Mouse (Mus musculus) intestine, embryonic 16.5 days (tissue): ENCODE data around the gene Vrk1. TPM values are rescaled to one million over a fixed set of nuclear protein-coding genes. Genes with fewer than 3 reads are reported as not detected.

Experiments
- ATAC-seq: fragments of 200-750 bp; cut with Nextera tagmentation; 2 replicates; pipeline ENCODE4 v1.8.0; 2017; ENCODE audit warnings: moderate TSS enrichment, moderate library complexity
- H3K27ac ChIP-seq: fragments of 300-500 bp; sonication (generic); 2 replicates; pipeline ENCODE4 v1.5.1; 2014; ENCODE audit warnings: mild to moderate bottlenecking, low read length
- H3K27me3 ChIP-seq: fragments of 300-500 bp; sonication (generic); replicated peaks from 2 replicates; pipeline ENCODE4 v1.6.1; 2014; ENCODE audit warnings: low read length, control low read depth, mixed read lengths; ENCODE audit not compliant: control insufficient read depth, insufficient read depth
- H3K36me3 ChIP-seq: fragments of 300-500 bp; sonication (generic); 2 replicates; pipeline ENCODE4 v1.6.1; 2014; ENCODE audit warnings: low read length, control low read depth; ENCODE audit not compliant: control insufficient read depth, insufficient read depth
- H3K4me1 ChIP-seq: fragments of 300-500 bp; sonication (generic); 2 replicates; pipeline ENCODE4 v1.6.1; 2014; ENCODE audit warnings: low read length, control low read depth, mixed read lengths; ENCODE audit not compliant: control insufficient read depth, insufficient read depth
- H3K4me2 ChIP-seq: fragments of 300-500 bp; sonication (generic); 2 replicates; pipeline ENCODE4 v1.6.1; 2014; ENCODE audit warnings: low read depth, low read length, control low read depth
- H3K4me3 ChIP-seq: fragments of 300-500 bp; sonication (generic); 2 replicates; pipeline ENCODE4 v1.5.1; 2014; ENCODE audit warnings: mild to moderate bottlenecking, low read length
- H3K9ac ChIP-seq: fragments of 300-500 bp; sonication (generic); 2 replicates; pipeline ENCODE4 v1.6.1; 2014; ENCODE audit warnings: low read depth, low read length
- H3K9me3 ChIP-seq: fragments of 300-500 bp; sonication (generic); 2 replicates; pipeline ENCODE4 v1.6.1; 2016; ENCODE audit warnings: low read length, control low read depth; ENCODE audit not compliant: control insufficient read depth
- WGBS: fragments of 180-500 bp; shearing (Covaris S2); extraction: QIAGEN DNeasy Blood & Tissue Kit; methylation state at CpG from one replicate; pipeline ENCODE4 v1.1.7; 2014; 5-methylcytosine and 5-hydroxymethylcytosine counted together
- polyA plus RNA-seq: library from polyadenylated mRNA; unstranded; fragments of >200 nt; fragmentation: Nextera tagmentation; extraction: Ambion mirVana; gene quantifications from 2 replicates; pipeline ENCODE4 v1.2.1, GENCODE M21; 2015

The Vrk1 gene
- polyA plus RNA-seq, result 52.7 and 61.2 TPM in 2 replicates

GRCm38 (mm10) chr12:106010065-106010915, at the start of gene Vrk1:
Gene Vrk1 (plus strand): TSS chr12:106010228.
- Histone ChIP-seq H3K27me3 (no peaks in the 10 kb centered on the region), H3K36me3 (no peaks in the 10 kb centered on the region), H3K4me1 (peaks cover 6% of the 10 kb centered on the region), H3K9me3 (no peaks in the 10 kb centered on the region), H3K4me3 (peak within 1 kb of the TSS; percentile 84), H3K9ac (peak within 1 kb of the TSS; percentile 86), H3K4me2 (peak within 1 kb of the TSS; percentile 70), H3K27ac (peak within 1 kb of the TSS; percentile 61)
- WGBS, result under 1% methylated on average over 72 of the region's 72 CpGs
- ATAC-seq, result peak; percentile 100

DNA sequence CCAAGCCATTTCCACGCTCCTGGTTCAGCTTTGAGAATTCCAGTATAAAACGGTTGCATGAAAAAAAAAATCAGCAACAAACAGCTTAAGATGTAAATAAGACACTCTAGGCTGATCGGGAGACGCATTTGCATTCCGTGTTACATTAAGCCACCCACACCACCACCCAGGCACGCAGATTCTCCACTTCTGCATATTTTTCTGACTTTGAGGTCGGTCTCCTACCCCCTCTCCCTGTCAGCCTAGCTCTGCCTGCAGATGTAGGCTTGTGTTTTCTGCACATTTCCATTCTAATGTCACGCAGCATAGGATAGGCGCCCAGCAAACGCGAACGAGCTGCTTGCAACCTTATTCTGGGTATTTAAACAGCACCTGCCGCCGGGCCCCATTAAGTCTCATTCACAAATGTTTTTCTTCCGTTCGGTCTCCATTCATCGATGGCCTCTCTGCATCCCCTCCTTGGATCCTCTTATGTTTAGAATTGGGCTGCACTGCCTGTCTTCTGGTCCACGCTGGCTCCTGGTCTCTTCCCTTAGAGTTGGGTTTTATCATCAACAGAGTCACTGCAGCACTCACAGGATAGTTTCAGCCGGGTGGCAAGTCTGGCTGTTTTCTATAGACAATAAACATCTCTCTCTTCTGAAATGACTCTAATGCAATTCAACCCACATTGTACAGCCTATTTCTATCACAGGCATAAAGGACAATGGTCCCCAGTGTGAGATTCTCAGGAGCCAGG, 49.3 kb upstream of the Vrk1 start:
- no peaks in the 10 kb centered on the region for H3K9me3 ChIP-seq
- H3K4me1 ChIP-seq, result peaks cover 8% of the 10 kb centered on the region
- WGBS, result 14% methylated on average over 19 of the region's 19 CpGs
- no peak overlapping the region for H3K9ac ChIP-seq
- H3K36me3 ChIP-seq, result no peaks in the 10 kb centered on the region
- H3K27ac ChIP-seq, result no peak overlapping the region
- peaks cover 10% of the 10 kb centered on the region; the same call in 1 of the 2 replicates for H3K27me3 ChIP-seq
- ATAC-seq, result no peak
- no peak overlapping the region for H3K4me3 ChIP-seq
- no peak overlapping the region for H3K4me2 ChIP-seq

- H3K36me3 ChIP-seq, result no peaks in the 10 kb centered on the region
- no peaks in the 10 kb centered on the region for H3K9me3 ChIP-seq
- ATAC-seq, result no peak
- no peak overlapping the region for H3K27ac ChIP-seq
- 8% methylated on average over 12 of the region's 12 CpGs for WGBS
- peak overlapping the region; percentile 100 for H3K4me2 ChIP-seq
- peaks cover 10% of the 10 kb centered on the region; the same call in 1 of the 2 replicates for H3K27me3 ChIP-seq
- no peak overlapping the region for H3K9ac ChIP-seq
- peaks cover 8% of the 10 kb centered on the region for H3K4me1 ChIP-seq
- H3K4me3 ChIP-seq, result no peak overlapping the region
These were observed 48.4 kb upstream of the Vrk1 start for GRCm38 (mm10) chr12:105961667-105962066.

GRCm38 (mm10) chr12:105962103-105963011, 47.7 kb upstream of the Vrk1 start:
- WGBS, result 1% methylated on average over 36 of the region's 37 CpGs
- H3K4me3 ChIP-seq, result peak overlapping the region; percentile 70
- H3K4me2 ChIP-seq, result peak overlapping the region; percentile 100
- H3K4me1 ChIP-seq, result peaks cover 8% of the 10 kb centered on the region
- H3K9ac ChIP-seq, result peak overlapping the region; percentile 72
- H3K36me3 ChIP-seq, result no peaks in the 10 kb centered on the region
- H3K9me3 ChIP-seq, result no peaks in the 10 kb centered on the region
- ATAC-seq, result peak; percentile 98
- no peak overlapping the region for H3K27ac ChIP-seq
- H3K27me3 ChIP-seq, result peaks cover 10% of the 10 kb centered on the region; the same call in 1 of the 2 replicates

- H3K27me3 ChIP-seq, result peaks cover 10% of the 10 kb centered on the region; the same call in 1 of the 2 replicates
- H3K4me3 ChIP-seq, result peak overlapping the region; percentile 70
- peak overlapping the region; percentile 100 for H3K4me2 ChIP-seq
- peak; percentile 67 for ATAC-seq
- peak overlapping the region; percentile 72 for H3K9ac ChIP-seq
- 6% methylated on average over 30 of the region's 30 CpGs for WGBS
- no peak overlapping the region for H3K27ac ChIP-seq
- peaks cover 12% of the 10 kb centered on the region for H3K4me1 ChIP-seq
- H3K36me3 ChIP-seq, result no peaks in the 10 kb centered on the region
- H3K9me3 ChIP-seq, result no peaks in the 10 kb centered on the region
These were observed 46.9 kb upstream of the Vrk1 start for GRCm38 (mm10) chr12:105963012-105963572.

- H3K4me3 ChIP-seq, result no peak overlapping the region
- 55% methylated on average over 19 of the region's 19 CpGs for WGBS
- H3K9me3 ChIP-seq, result no peaks in the 10 kb centered on the region
- no peak overlapping the region for H3K9ac ChIP-seq
- H3K27me3 ChIP-seq, result peaks cover under 1% of the 10 kb centered on the region; the same call in 1 of the 2 replicates
- H3K4me2 ChIP-seq, result no peak overlapping the region
- H3K4me1 ChIP-seq, result peaks cover 4% of the 10 kb centered on the region; the same call in 1 of the 2 replicates
- no peak for ATAC-seq
- H3K36me3 ChIP-seq, result no peaks in the 10 kb centered on the region
- no peak overlapping the region for H3K27ac ChIP-seq
These were observed 43.0 kb upstream of the Vrk1 start for GRCm38 (mm10) chr12:105966887-105967637.

- no peaks in the 10 kb centered on the region for H3K27me3 ChIP-seq
- H3K27ac ChIP-seq, result no peak overlapping the region
- WGBS, result 14% methylated on average over 18 of the region's 18 CpGs
- peaks cover 4% of the 10 kb centered on the region; the same call in 1 of the 2 replicates for H3K4me1 ChIP-seq
- H3K4me2 ChIP-seq, result peak overlapping the region; percentile 38
- no peaks in the 10 kb centered on the region for H3K36me3 ChIP-seq
- H3K9ac ChIP-seq, result peak overlapping the region; percentile 34; the same call in 1 of the 2 replicates
- H3K9me3 ChIP-seq, result no peaks in the 10 kb centered on the region
- peak overlapping the region; percentile 14 for H3K4me3 ChIP-seq
- no peak for ATAC-seq
These were observed 42.2 kb upstream of the Vrk1 start for GRCm38 (mm10) chr12:105967806-105968205.

DNA sequence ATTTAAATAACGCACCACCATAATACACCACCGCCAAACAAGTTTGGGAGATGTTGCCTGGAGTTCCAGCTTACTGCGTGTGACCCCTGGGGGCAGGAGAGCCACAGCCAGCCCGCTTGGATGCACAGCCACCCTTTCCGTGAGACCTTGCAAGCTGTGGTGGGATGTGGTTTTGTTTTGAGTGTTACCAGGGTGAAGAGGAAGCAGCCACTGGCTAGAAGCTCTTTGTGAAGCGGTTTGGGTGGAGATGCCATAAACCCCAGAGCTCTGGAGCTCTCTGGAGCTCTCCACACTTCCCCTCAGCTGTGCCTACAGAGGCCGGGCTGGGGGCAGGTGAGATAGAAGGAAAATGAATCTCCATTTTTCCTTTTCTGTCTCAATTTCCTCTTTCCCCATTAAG, 38.8 kb upstream of the Vrk1 start:
- Histone ChIP-seq H3K4me2 (no peak overlapping the region), H3K36me3 (no peaks in the 10 kb centered on the region), H3K9ac (no peak overlapping the region), H3K4me1 (peaks cover 4% of the 10 kb centered on the region; the same call in 1 of the 2 replicates), H3K4me3 (no peak overlapping the region), H3K9me3 (no peaks in the 10 kb centered on the region), H3K27me3 (no peaks in the 10 kb centered on the region), H3K27ac (no peak overlapping the region)
- no peak for ATAC-seq
- 67% methylated on average over 7 of the region's 7 CpGs for WGBS
